Mouse (Mus musculus) lung, postnatal 0 days (tissue): ENCODE measurements around the gene Pacsin2. TPM values are rescaled to one million over a fixed set of nuclear protein-coding genes. Genes with fewer than 3 reads are reported as not detected.

ENCODE experiments used
- ATAC-seq: fragments of 200-750 bp; cut with Nextera tagmentation; 2 replicates; pipeline ENCODE4 v1.8.0; 2017; ENCODE audit warnings: moderate library complexity
- DNase-seq: peaks from one replicate; pipeline ENCODE4 v3.0.0-alpha.2; 2016; ENCODE audit warnings: low spot score
- H3K27ac ChIP-seq: fragments of 300-500 bp; sonication (generic); 2 replicates; pipeline ENCODE4 v1.5.1; 2014; ENCODE audit warnings: antibody characterized with exemption, mild to moderate bottlenecking, low read length, mixed read lengths
- H3K27me3 ChIP-seq: fragments of 300-500 bp; sonication (generic); replicated peaks from 2 replicates; pipeline ENCODE4 v1.6.1; 2014; ENCODE audit warnings: low read length, mixed read lengths; ENCODE audit not compliant: insufficient read depth
- H3K36me3 ChIP-seq: fragments of 300-500 bp; sonication (generic); 2 replicates; pipeline ENCODE4 v1.6.1; 2014; ENCODE audit warnings: low read length, mixed read lengths; ENCODE audit not compliant: insufficient read depth
- H3K4me1 ChIP-seq: fragments of 300-500 bp; sonication (generic); 2 replicates; pipeline ENCODE4 v1.6.1; 2014; ENCODE audit warnings: antibody characterized with exemption, low read depth, low read length, mixed read lengths; ENCODE audit not compliant: insufficient read depth
- H3K4me2 ChIP-seq: fragments of 300-500 bp; sonication (generic); replicated peaks from 2 replicates; pipeline ENCODE4 v1.6.1; 2014; ENCODE audit warnings: low read depth, mild to moderate bottlenecking, low read length, moderate library complexity, mixed read lengths
- H3K4me3 ChIP-seq: fragments of 300-500 bp; sonication (generic); 2 replicates; pipeline ENCODE4 v1.5.1; 2014; ENCODE audit warnings: low read depth, low read length
- H3K9ac ChIP-seq: fragments of 300-500 bp; sonication (generic); replicated peaks from 2 replicates; pipeline ENCODE4 v1.6.1; 2014; ENCODE audit warnings: low read depth, mild to moderate bottlenecking
- H3K9me3 ChIP-seq: fragments of 300-500 bp; sonication (generic); 2 replicates; pipeline ENCODE4 v1.6.1; 2016; ENCODE audit warnings: low read length, mixed read lengths
- CTCF ChIP-seq: IDR thresholded peaks from 2 replicates; pipeline ENCODE4 v1.5.1; 2016; ENCODE audit warnings: antibody characterized with exemption, mild to moderate bottlenecking
- EP300 ChIP-seq: IDR thresholded peaks from 2 replicates; pipeline ENCODE4 v1.6.1; 2016; ENCODE audit warnings: antibody characterized with exemption, mild to moderate bottlenecking, control low read depth
- WGBS: fragments of 180-500 bp; shearing (Covaris S2); extraction: QIAGEN DNeasy Blood & Tissue Kit; methylation state at CpG from one replicate; pipeline ENCODE4 v1.1.7; 2014; 5-methylcytosine and 5-hydroxymethylcytosine counted together
- polyA plus RNA-seq: library from polyadenylated mRNA; unstranded; fragments of >200 nt; fragmentation: Nextera tagmentation; extraction: Ambion mirVana; gene quantifications from 2 replicates; pipeline ENCODE4 v1.2.1, GENCODE M21; 2015

Pacsin2 gene
- polyA plus RNA-seq, 1 experiment from 2014 or later, result 46.7 TPM

GRCm38 (mm10) chr15:83360140-83360539, 104.3 kb downstream of the Pacsin2 start:
- Histone ChIP-seq H3K9ac (no peak overlapping the region), H3K9me3 (no peaks in the 10 kb centered on the region), H3K4me3 (no peak overlapping the region), H3K36me3 (no peaks in the 10 kb centered on the region), H3K27me3 (no peaks in the 10 kb centered on the region), H3K27ac (peak overlapping the region; percentile 75), H3K4me1 (no peaks in the 10 kb centered on the region; the same call in 1 of the 2 replicates), H3K4me2 (no peak overlapping the region)
- WGBS, result 39% methylated on average over 3 of the region's 3 CpGs
- TF ChIP-seq EP300, result no peak
- TF ChIP-seq CTCF, result no peak
- ATAC-seq (peak; percentile 35), DNase-seq (peak; percentile 76)

GRCm38 (mm10) chr15:83358476-83358875, 105.9 kb downstream of the Pacsin2 start:
- TF ChIP-seq CTCF, result peak; percentile 11; the same call in 1 of the 2 replicates
- no peak for TF ChIP-seq EP300
- DNase-seq, result peak; percentile 60
- Histone ChIP-seq H3K27me3 (no peaks in the 10 kb centered on the region), H3K9ac (no peak overlapping the region), H3K36me3 (no peaks in the 10 kb centered on the region), H3K27ac (no peak overlapping the region), H3K4me3 (no peak overlapping the region), H3K4me2 (no peak overlapping the region), H3K9me3 (no peaks in the 10 kb centered on the region), H3K4me1 (no peaks in the 10 kb centered on the region; the same call in 1 of the 2 replicates)
- peak; percentile 68 for ATAC-seq
- 72% methylated on average over 1 of the region's 1 CpGs for WGBS

- Histone ChIP-seq H3K27ac (peak overlapping the region; percentile 78; the same call in 1 of the 2 replicates), H3K4me3 (no peak overlapping the region), H3K36me3 (no peaks in the 10 kb centered on the region), H3K9me3 (no peaks in the 10 kb centered on the region), H3K4me1 (peaks cover 5% of the 10 kb centered on the region), H3K27me3 (no peaks in the 10 kb centered on the region), H3K4me2 (no peak overlapping the region), H3K9ac (no peak overlapping the region)
- ATAC-seq (no peak), DNase-seq (no peak)
- no peak for TF ChIP-seq CTCF
- TF ChIP-seq EP300, result no peak
- WGBS, result 78% methylated on average over 4 of the region's 4 CpGs
Measured at GRCm38 (mm10) chr15:83351546-83351945, 112.9 kb downstream of the Pacsin2 start.

- WGBS, result 33% methylated on average over 2 of the region's 2 CpGs
- peak overlapping the region; percentile 78 for H3K27ac ChIP-seq
- no peak overlapping the region; the same call in 1 of the 2 replicates for H3K4me2 ChIP-seq
- 0 out of 2 replicates have a peak overlapping the region, but pooled peaks have one; percentile 84 for H3K9ac ChIP-seq
- H3K9me3 ChIP-seq, result no peaks in the 10 kb centered on the region
- H3K4me3 ChIP-seq, result no peak overlapping the region
- H3K4me1 ChIP-seq, result peaks cover 5% of the 10 kb centered on the region
- no peaks in the 10 kb centered on the region for H3K27me3 ChIP-seq
- TF ChIP-seq CTCF (no peak), EP300 (no peak)
- ATAC-seq, result peak; percentile 56
- H3K36me3 ChIP-seq, result no peaks in the 10 kb centered on the region
- DNase-seq, result peak; percentile 84
Measured at GRCm38 (mm10) chr15:83350859-83351258, 113.5 kb downstream of the Pacsin2 start.

- Histone ChIP-seq H3K4me3 (peak within 1 kb of the TSS; percentile 91), H3K9me3 (no peaks in the 10 kb centered on the region), H3K27me3 (no peaks in the 10 kb centered on the region), H3K9ac (peak within 1 kb of the TSS; percentile 84), H3K4me1 (peaks cover 5% of the 10 kb centered on the region), H3K36me3 (no peaks in the 10 kb centered on the region), H3K4me2 (peak within 1 kb of the TSS; percentile 89), H3K27ac (peak within 1 kb of the TSS; percentile 78)
- peak; percentile 94 for ATAC-seq
- TF ChIP-seq EP300, result no peak
- TF ChIP-seq CTCF, result no peak
- under 1% methylated on average over 52 of the region's 60 CpGs for WGBS
- peak; percentile 94 for DNase-seq
Measured at GRCm38 (mm10) chr15:83349954-83350711, 114.3 kb downstream of the Pacsin2 start, which contains the start of gene Arfgap3. Arfgap3 (minus strand) TSS chr15:83350247.

GRCm38 (mm10) chr15:83349225-83349953, 115.0 kb downstream of the Pacsin2 start:
- Histone ChIP-seq H3K36me3 (no peaks in the 10 kb centered on the region), H3K9me3 (no peaks in the 10 kb centered on the region), H3K27me3 (no peaks in the 10 kb centered on the region), H3K9ac (peak overlapping the region; percentile 84), H3K27ac (peak overlapping the region; percentile 78), H3K4me3 (peak overlapping the region; percentile 91), H3K4me2 (peak overlapping the region; percentile 89), H3K4me1 (peaks cover 8% of the 10 kb centered on the region)
- TF ChIP-seq EP300 (no peak), CTCF (no peak)
- WGBS, result 11% methylated on average over 8 of the region's 8 CpGs
- no peak for DNase-seq
- ATAC-seq, result peak; percentile 1
